Mouse (Mus musculus): Measurements from ENCODE around the gene Olfr643. TPM values are rescaled to one million over a fixed set of nuclear protein-coding genes. Genes with fewer than 3 reads are reported as not detected.

Olfr643 gene
- polyA plus RNA-seq, 1 experiment, result not detected

DNA sequence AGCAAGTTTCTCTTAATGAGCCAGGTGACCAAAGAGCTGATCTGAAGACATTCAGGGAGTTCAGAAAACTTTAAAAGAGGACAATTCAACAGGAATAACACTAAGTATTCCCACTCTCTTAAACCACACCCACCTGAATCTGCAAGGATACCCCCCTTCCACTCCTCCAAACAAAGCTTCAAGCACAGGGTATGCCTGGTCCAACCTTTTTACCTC is 32.5 kb downstream of the Olfr643 start, which contains the start of gene Olfr646:
Gene Olfr646 (plus strand): TSS at position 117 of the 216 bp plus-strand sequence.
- no peak within 1 kb of the TSS for H3K4me3 ChIP-seq (replicated peaks; ENCODE audit: extremely low read depth, low read depth, low read length)
- TF ChIP-seq POLR2A (IDR thresholded peaks at IDR 0.05; ENCODE audit: borderline replicate concordance, extremely low read depth, low read depth, low read length), result no peak
- no peak for TF ChIP-seq CTCF (IDR thresholded peaks at IDR 0.05; ENCODE audit: insufficient read depth, low read length)
- no peaks in the 10 kb centered on the region for H3K4me1 ChIP-seq (ENCODE audit: control insufficient read depth, insufficient read depth, low read length)
- no peak for DNase-seq

DNA sequence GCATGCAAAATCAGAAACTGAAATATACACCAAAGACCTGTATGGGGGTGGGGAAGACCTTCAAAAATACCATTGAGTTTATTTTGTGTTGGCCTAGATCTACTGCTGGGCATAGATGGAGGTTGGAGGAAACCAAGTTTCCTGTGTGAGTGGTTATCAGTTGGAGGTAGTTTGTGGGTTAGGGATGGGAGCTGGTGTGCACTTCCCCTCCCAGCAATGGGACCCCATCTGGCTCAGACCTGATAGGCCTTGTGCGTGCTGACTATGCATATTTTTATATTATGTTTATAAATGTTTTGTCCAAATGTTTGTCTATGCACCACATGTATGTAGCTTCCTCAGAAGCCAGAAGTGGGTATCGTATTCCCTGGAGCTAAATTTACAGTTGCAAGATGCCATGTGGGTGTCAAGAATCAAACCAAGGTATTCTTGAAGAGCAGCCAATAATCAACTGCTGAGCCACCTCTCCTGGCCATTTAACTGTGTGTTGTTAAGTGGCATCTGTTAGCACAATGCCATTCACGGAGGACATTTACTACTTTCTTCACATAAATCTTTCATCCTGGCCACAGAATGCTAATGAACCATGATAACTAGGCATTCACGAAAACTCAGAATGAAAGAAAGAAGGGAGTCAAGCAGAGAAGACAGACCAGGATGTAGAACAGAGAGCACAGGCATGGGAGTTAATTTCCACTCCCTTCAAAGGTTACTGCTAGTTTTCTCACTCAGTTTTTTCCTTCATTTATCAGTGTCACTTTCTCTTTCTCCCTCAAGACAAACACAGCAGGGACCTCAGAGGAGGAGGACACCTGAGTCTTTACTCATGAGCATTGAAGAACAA is 33.1 kb downstream of the Olfr643 start:
- H3K4me1 ChIP-seq (ENCODE audit: control insufficient read depth, insufficient read depth, low read length), result no peaks in the 10 kb centered on the region
- H3K4me3 ChIP-seq (replicated peaks; ENCODE audit: extremely low read depth, low read depth, low read length), result no peak overlapping the region
- DNase-seq, result no peak
- WGBS, result 61% methylated on average over 4 of the region's 4 CpGs
- no peak for TF ChIP-seq CTCF (IDR thresholded peaks at IDR 0.05; ENCODE audit: insufficient read depth, low read length)
- TF ChIP-seq POLR2A (IDR thresholded peaks at IDR 0.05; ENCODE audit: borderline replicate concordance, extremely low read depth, low read depth, low read length), result no peak

DNA sequence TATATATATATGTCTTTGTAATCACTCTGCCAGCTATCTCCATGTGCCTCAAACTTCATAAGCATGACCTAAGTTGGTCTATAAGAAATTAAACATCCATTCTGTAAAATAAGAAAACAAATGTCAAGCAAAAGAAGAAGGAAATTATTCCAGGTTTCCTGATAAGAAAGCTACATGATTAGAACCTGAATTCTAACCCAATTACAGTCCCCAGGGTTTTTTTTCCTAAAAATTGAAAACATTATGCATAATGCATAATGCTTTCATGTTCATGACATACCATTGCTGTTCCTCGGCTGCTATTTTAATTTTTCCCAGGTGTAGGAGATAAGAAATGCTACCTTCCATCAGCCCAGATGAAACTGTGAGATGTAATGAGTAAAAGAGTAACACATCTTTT is 51.8 kb downstream of the Olfr643 start, which contains the start of gene Olfr645:
Gene Olfr645 (minus strand): TSS at position 101 of the 400 bp plus-strand sequence.
- DNase-seq, result no peak
- Histone ChIP-seq H3K4me3 (replicated peaks; ENCODE audit: extremely low read depth, low read depth, low read length) (no peak within 1 kb of the TSS), H3K4me1 (ENCODE audit: control insufficient read depth, insufficient read depth, low read length) (no peaks in the 10 kb centered on the region)
- TF ChIP-seq CTCF (IDR thresholded peaks at IDR 0.05; ENCODE audit: insufficient read depth, low read length) (no peak), POLR2A (IDR thresholded peaks at IDR 0.05; ENCODE audit: borderline replicate concordance, extremely low read depth, low read depth, low read length) (no peak)
- 73% methylated on average over 1 of the region's 1 CpGs for whole genome bisulfite sequencing

DNA sequence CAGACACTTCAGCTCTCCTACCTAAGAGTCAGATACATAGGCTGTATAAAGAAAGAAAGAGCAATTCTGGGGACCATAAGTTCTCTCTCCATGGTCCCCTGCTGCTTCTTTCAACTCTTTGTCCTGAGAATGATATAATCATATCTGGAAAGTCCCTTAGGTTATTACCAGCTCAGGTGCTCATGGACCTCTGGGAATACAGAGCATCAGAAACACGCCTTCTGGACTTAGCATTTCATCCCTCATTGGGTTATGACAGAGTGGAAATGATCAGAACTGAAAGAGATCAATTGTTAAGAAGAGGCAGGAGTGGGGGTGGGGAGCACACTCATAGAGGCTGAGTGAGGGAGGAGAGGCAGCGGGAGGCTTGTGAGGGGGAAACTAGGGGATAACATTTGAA is 65.4 kb downstream of the Olfr643 start, which contains the start of gene Olfr644:
Gene Olfr644 (minus strand): TSS at position 101 of the 400 bp plus-strand sequence.
- H3K4me3 ChIP-seq (replicated peaks; ENCODE audit: extremely low read depth, low read depth, low read length), result no peak within 1 kb of the TSS
- no peak for TF ChIP-seq CTCF (IDR thresholded peaks at IDR 0.05; ENCODE audit: insufficient read depth, low read length)
- TF ChIP-seq POLR2A (IDR thresholded peaks at IDR 0.05; ENCODE audit: borderline replicate concordance, extremely low read depth, low read depth, low read length), result no peak
- no peaks in the 10 kb centered on the region for H3K4me1 ChIP-seq (ENCODE audit: control insufficient read depth, insufficient read depth, low read length)
- WGBS, result 52% methylated on average over 2 of the region's 2 CpGs
- DNase-seq, result no peak

DNA sequence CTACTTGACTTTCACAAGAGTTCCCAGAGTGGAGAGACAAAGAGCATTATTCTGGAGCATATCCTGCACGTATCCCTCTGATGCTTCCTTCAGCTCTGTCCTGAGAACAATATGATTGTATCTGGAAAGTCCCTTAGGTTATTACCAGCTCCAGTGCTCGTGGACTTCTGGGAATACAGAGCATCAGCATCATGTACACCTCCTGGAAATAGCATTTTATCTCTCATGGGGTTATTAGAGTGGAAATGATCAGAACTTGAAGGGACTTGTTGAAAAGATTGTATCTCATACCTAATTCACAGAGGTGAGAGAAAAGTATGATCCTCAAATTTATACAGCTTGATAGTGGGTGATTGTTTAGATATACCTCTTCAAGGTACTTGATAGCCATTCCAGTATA is 75.9 kb downstream of the Olfr643 start, which contains the start of gene 4930516K23Rik:
Gene 4930516K23Rik (minus strand): TSS at position 101 of the 400 bp plus-strand sequence.
- TF ChIP-seq CTCF (IDR thresholded peaks at IDR 0.05; ENCODE audit: insufficient read depth, low read length), result no peak
- no peak for TF ChIP-seq POLR2A (IDR thresholded peaks at IDR 0.05; ENCODE audit: borderline replicate concordance, extremely low read depth, low read depth, low read length)
- DNase-seq, result no peak
- 43% methylated on average over 2 of the region's 2 CpGs for WGBS
- Histone ChIP-seq H3K4me3 (replicated peaks; ENCODE audit: extremely low read depth, low read depth, low read length) (no peak within 1 kb of the TSS), H3K4me1 (ENCODE audit: control insufficient read depth, insufficient read depth, low read length) (no peaks in the 10 kb centered on the region)

DNA sequence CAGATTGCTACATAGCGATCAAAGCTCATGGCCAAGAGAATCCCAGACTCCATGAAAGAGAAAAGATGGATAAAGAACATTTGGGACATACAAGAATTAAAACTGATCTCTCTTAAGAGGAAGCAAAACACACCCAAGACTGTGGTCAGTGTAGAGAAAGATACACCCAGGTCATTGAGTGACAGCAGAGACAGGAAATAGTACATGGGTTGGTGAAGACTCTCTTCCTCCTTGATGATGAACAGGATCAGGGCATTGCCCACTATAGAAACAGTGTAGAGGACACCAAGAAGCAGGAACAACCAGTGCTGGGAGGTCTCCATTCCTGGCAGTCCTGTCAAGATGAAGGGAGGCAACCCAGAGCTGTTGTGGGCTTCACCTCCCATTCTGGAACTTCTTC is 78.0 kb downstream of the Olfr643 start:
- no peaks in the 10 kb centered on the region for H3K4me1 ChIP-seq (ENCODE audit: control insufficient read depth, insufficient read depth, low read length)
- TF ChIP-seq CTCF (IDR thresholded peaks at IDR 0.05; ENCODE audit: insufficient read depth, low read length) (no peak), POLR2A (IDR thresholded peaks at IDR 0.05; ENCODE audit: borderline replicate concordance, extremely low read depth, low read depth, low read length) (no peak)
- 84% methylated on average over 1 of the region's 1 CpGs for WGBS
- H3K4me3 ChIP-seq (replicated peaks; ENCODE audit: extremely low read depth, low read depth, low read length), result no peak overlapping the region
- DNase-seq, result no peak

DNA sequence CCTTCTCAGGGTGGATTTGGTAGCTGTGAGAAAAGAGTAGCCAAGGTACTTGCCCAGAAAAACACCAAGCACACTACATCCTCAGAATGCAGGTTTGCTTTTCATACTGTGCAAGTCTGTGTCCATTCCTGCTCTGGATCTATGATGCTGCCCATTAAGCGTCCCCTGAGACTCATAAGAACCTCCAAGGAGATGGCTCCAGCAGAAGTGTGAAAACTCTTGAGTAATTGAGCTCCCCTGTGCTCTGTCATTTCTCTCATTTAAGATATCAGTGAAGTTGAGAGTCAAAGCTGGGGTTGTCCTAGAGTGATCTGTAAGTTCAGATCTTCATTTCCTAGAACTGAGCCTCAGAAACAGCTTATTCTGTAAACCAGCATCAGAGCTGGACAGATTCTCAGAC is 84.6 kb downstream of the Olfr643 start, which contains the start of gene Olfr642:
Gene Olfr642 (minus strand): TSS at position 101 of the 400 bp plus-strand sequence.
- 55% methylated on average over 1 of the region's 1 CpGs for WGBS
- DNase-seq, result no peak
- Histone ChIP-seq H3K4me1 (ENCODE audit: control insufficient read depth, insufficient read depth, low read length) (no peaks in the 10 kb centered on the region), H3K4me3 (replicated peaks; ENCODE audit: extremely low read depth, low read depth, low read length) (no peak within 1 kb of the TSS)
- TF ChIP-seq CTCF (IDR thresholded peaks at IDR 0.05; ENCODE audit: insufficient read depth, low read length) (no peak), POLR2A (IDR thresholded peaks at IDR 0.05; ENCODE audit: borderline replicate concordance, extremely low read depth, low read depth, low read length) (no peak)

DNA sequence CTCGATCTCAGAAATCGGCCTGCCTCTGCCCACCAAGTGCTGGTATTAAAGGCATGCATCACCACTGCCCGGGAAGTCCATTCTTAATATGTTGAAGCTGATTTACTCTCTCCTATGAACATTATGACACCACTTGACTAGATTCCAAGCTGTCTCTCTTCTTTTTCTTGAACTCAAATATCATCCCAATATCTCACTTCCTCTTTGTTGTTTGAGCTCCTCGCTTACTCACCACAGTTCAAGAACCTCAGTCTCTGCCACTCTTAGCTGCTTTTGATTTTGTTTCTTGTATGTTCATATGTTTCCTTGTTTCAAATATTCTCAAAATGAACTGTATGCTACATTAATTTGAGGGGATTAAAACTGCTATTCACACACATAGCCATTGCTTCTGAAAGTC is 86.5 kb downstream of the Olfr643 start:
- WGBS, result 74% methylated on average over 4 of the region's 4 CpGs
- Histone ChIP-seq H3K4me1 (ENCODE audit: control insufficient read depth, insufficient read depth, low read length) (no peaks in the 10 kb centered on the region), H3K4me3 (replicated peaks; ENCODE audit: extremely low read depth, low read depth, low read length) (no peak overlapping the region)
- DNase-seq, result no peak
- TF ChIP-seq POLR2A (IDR thresholded peaks at IDR 0.05; ENCODE audit: borderline replicate concordance, extremely low read depth, low read depth, low read length), result no peak
- no peak for TF ChIP-seq CTCF (IDR thresholded peaks at IDR 0.05; ENCODE audit: insufficient read depth, low read length)

DNA sequence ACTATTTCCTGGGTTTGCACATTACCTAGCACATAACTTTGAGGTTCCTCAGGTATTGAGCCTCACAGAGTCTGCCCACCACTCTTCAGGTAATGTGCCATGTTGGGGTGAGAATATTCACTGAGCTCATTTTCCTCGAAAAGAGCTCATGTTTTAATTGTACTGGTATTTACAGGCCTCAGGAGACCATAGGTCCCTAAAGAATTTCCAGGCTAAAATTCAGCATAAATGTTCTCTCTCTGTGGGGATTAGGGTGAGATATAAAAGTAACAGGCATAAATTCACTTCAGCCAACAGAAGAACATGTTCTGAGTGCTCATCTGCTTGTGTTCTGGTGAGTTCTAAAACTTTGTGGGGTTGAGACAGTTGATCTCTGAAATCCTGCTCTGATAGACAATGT is 102.1 kb downstream of the Olfr643 start, which contains the start of gene Olfr641:
Gene Olfr641 (plus strand): TSS at position 301 of the 400 bp plus-strand sequence.
- H3K4me1 ChIP-seq (ENCODE audit: control insufficient read depth, insufficient read depth, low read length), result no peaks in the 10 kb centered on the region
- 55% methylated on average over 1 of the region's 1 CpGs for WGBS
- no peak for TF ChIP-seq CTCF (IDR thresholded peaks at IDR 0.05; ENCODE audit: insufficient read depth, low read length)
- TF ChIP-seq POLR2A (IDR thresholded peaks at IDR 0.05; ENCODE audit: borderline replicate concordance, extremely low read depth, low read depth, low read length), result no peak
- no peak within 1 kb of the TSS for H3K4me3 ChIP-seq (replicated peaks; ENCODE audit: extremely low read depth, low read depth, low read length)
- DNase-seq, result no peak

DNA sequence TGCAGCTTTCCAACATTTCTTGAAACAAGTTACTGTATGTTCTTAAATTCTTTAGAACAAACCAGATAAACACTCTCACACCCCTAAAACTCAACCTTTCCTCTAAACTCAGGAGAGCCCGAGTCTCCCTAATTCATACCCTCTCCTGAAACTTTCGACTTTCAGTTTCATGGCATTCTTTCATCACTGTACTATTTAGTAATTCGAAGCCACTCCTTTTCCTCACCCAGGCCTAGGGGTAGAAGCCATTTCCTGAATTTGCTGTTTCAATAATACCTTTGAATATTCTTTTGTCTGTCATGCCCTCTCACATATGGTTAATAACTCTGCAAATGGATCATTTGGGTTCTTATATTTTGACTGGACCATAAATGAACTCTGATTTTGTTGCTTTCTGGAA is 110.2 kb downstream of the Olfr643 start:
- TF ChIP-seq POLR2A (IDR thresholded peaks at IDR 0.05; ENCODE audit: borderline replicate concordance, extremely low read depth, low read depth, low read length) (no peak), CTCF (IDR thresholded peaks at IDR 0.05; ENCODE audit: insufficient read depth, low read length) (no peak)
- no peaks in the 10 kb centered on the region for H3K4me1 ChIP-seq (ENCODE audit: control insufficient read depth, insufficient read depth, low read length)
- 69% methylated on average over 3 of the region's 3 CpGs for WGBS

More for the DNA sequence above, 110.2 kb downstream of the Olfr643 start:
- no peak for DNase-seq
- no peak overlapping the region for H3K4me3 ChIP-seq (replicated peaks; ENCODE audit: extremely low read depth, low read depth, low read length)
